Comparison of ENCODE assay signal across 9 mouse cellular contexts in genomic region chr2:84519514-84520067, GRCm38 (mm10). TPM values are rescaled to one million over a fixed set of nuclear protein-coding genes. Genes with fewer than 3 reads are reported as not detected.
A peak's percentile ranks its signal among the peaks of the same experiment; 100 is the strongest.
DNase-seq lines count a peak whose midpoint lies in the region; ATAC-seq and TF ChIP-seq lines count a peak whose summit lies in the region.
"Had no signal": no experiment of that assay in that cellular context is flagged by ENCODE, and none has a peak within 500 bp of the region (broad histone marks: within the 10 kb centered on the region; RNA-seq: fewer than 3 reads in every experiment).

No protein-coding gene starts in this region.

- no peaks in the 10 kb centered on the region for H3K79me2 ChIP-seq in heart, adult 2 months (replicated peaks; ENCODE audit: control insufficient read depth, insufficient read depth, low read length)

- TF ChIP-seq EP300 in heart, adult 2 months (IDR thresholded peaks at IDR 0.05; ENCODE audit: insufficient read depth, low read depth, low read length) = 0 out of 2 replicates have a peak, but pooled peaks have one; percentile 25

- H3K4me2 ChIP-seq in kidney, embryonic 14.5 days (replicated peaks; ENCODE audit: low read depth, low read length) = no peak overlapping the region
- H3K4me2 ChIP-seq: neural tube, embryonic 15.5 days had no signal

- H3K9me3 ChIP-seq in kidney, embryonic 14.5 days (ENCODE audit: control insufficient read depth, low read length) = no peaks in the 10 kb centered on the region
- H3K9me3 ChIP-seq: neural tube, embryonic 15.5 days had no signal

- TF ChIP-seq POLR2A in heart, adult 2 months (IDR thresholded peaks at IDR 0.05; ENCODE audit: insufficient read depth, low read depth, low read length) = 0 out of 2 replicates have a peak, but pooled peaks have one; percentile 23

- H3K27me3 ChIP-seq in heart, adult 2 months (ENCODE audit: control insufficient read depth, insufficient read depth, low read length) = no peaks in the 10 kb centered on the region
- H3K27me3 ChIP-seq in kidney, embryonic 14.5 days (ENCODE audit: control insufficient read depth, insufficient read depth, low read length) = no peaks in the 10 kb centered on the region
- H3K27me3 ChIP-seq: neural tube, embryonic 15.5 days had no signal

- H3K4me3 ChIP-seq in heart, adult 2 months = no peak overlapping the region
- H3K4me3 ChIP-seq in kidney, embryonic 14.5 days (ENCODE audit: low read length) = no peak overlapping the region
- no peak overlapping the region for H3K4me3 ChIP-seq in layer of hippocampus, adult 2 months
- H3K4me3 ChIP-seq: neural tube, embryonic 15.5 days had no signal

- H3K4me1 ChIP-seq in heart, adult 2 months (ENCODE audit: control insufficient read depth, insufficient read depth, low read length) = peaks cover 6% of the 10 kb centered on the region
- no peaks in the 10 kb centered on the region for H3K4me1 ChIP-seq in kidney, embryonic 14.5 days (ENCODE audit: control insufficient read depth, insufficient read depth, low read length)
- H3K4me1 ChIP-seq: neural tube, embryonic 15.5 days had no signal

- intact Hi-C loops in heart, adult 2 months (cut with DNase I) = no loop called here

- WGBS in heart, adult 2 months = 16% methylated on average over 12 of the region's 12 CpGs
- 71% methylated on average over 12 of the region's 12 CpGs for WGBS in kidney, embryonic 14.5 days

- peak; percentile 11 for DNase-seq in adrenal gland, postnatal 10 days
- no peak for DNase-seq in adrenal gland, postnatal 25 days
- DNase-seq in heart, adult 2 months = peak; percentile 23 to 45
- peak; percentile 82 for DNase-seq in lung, postnatal 10 days
- no peak for DNase-seq in layer of hippocampus, adult 2 months (ENCODE audit: low spot score in 2 of 2)
- DNase-seq in gastrocnemius, adult 18-20 months (ENCODE audit: low spot score) = no peak

- peak overlapping the region; percentile 74 for H3K27ac ChIP-seq in heart, adult 2 months
- peak overlapping the region; percentile 42 for H3K27ac ChIP-seq in kidney, embryonic 14.5 days (ENCODE audit: low read depth, low read length)
- H3K27ac ChIP-seq in layer of hippocampus, adult 2 months = no peak overlapping the region
- H3K27ac ChIP-seq: neural tube, embryonic 15.5 days had no signal

- no peak for TF ChIP-seq CTCF in heart, adult 2 months (IDR thresholded peaks at IDR 0.05)
- TF ChIP-seq CTCF in layer of hippocampus, adult 2 months (conservative IDR thresholded peaks at IDR 0.05) = no peak

- ATAC-seq in kidney, embryonic 14.5 days (ENCODE audit: low FRiP score, low TSS enrichment) = no peak
- ATAC-seq in granulocyte monocyte progenitor cell, adult 5-6 weeks (replicated peaks; ENCODE audit: poor library complexity, severe bottlenecking) = no peak

- peaks cover 4% of the 10 kb centered on the region for H3K36me3 ChIP-seq in heart, adult 2 months (ENCODE audit: control insufficient read depth, insufficient read depth, low read length)
- H3K36me3 ChIP-seq in kidney, embryonic 14.5 days (ENCODE audit: control insufficient read depth, insufficient read depth, low read length) = no peaks in the 10 kb centered on the region
- H3K36me3 ChIP-seq: neural tube, embryonic 15.5 days had no signal

- peak overlapping the region; percentile 23; the same call in 1 of the 2 replicates for H3K9ac ChIP-seq in heart, adult 2 months (ENCODE audit: low read depth, low read length)
- H3K9ac ChIP-seq in kidney, embryonic 14.5 days (ENCODE audit: low read depth, low read length) = no peak overlapping the region
- H3K9ac ChIP-seq: neural tube, embryonic 15.5 days had no signal

RNA-seq across cellular contexts. Expression of gene Tfpi, which starts 43.0 kb away (rescaled TPM):
- total RNA-seq in adrenal gland, postnatal 10 days (2021) = 10 to 100 TPM; 37.4 to 47.0 TPM
- 49.2 and 65.8 TPM in 2 replicates for total RNA-seq in adrenal gland, postnatal 25 days (2021)
- 10 to 100 TPM; 54.1 to 56.9 TPM for total RNA-seq in heart, adult 2 months (2021)
- polyA plus RNA-seq in heart, adult 2 months (2012; rRNA removed) = 19.9 and 56.8 TPM in 2 replicates
- 31.5 and 38.1 TPM in 2 replicates for polyA plus RNA-seq in kidney, embryonic 14.5 days (2014; fragmentation: Nextera tagmentation; extraction: Ambion mirVana)
- 1 to 10 TPM; 3.6 TPM for total RNA-seq in layer of hippocampus, adult 2 months (2021)
- 28.4 and 69.7 TPM in 2 replicates for total RNA-seq in granulocyte monocyte progenitor cell, adult 5-6 weeks (2014; fragmentation: Nextera tagmentation)
- total RNA-seq in granulocyte monocyte progenitor cell, adult 5-6 weeks (2017) = 74.5 and 81.7 TPM in 2 replicates
- total RNA-seq in gastrocnemius, adult 18-20 months (2021) = 1 to 10 TPM; 2.2 to 2.9 TPM

Comparison
In these comparisons a context has a peak if more than half of its experiments do, and no peak if none do; other contexts are left out.
1. DNase-seq: peak in adrenal gland, postnatal 10 days (single experiment), heart, adult 2 months (2 of 2) and lung, postnatal 10 days (single experiment); none in adrenal gland, postnatal 25 days (single experiment), layer of hippocampus, adult 2 months (0 of 2) and gastrocnemius, adult 18-20 months (single experiment).
2. RNA of gene Tfpi, which starts 43.0 kb away (total RNA-seq): 28.4 to 81.7 TPM in granulocyte monocyte progenitor cell, adult 5-6 weeks, 49.2 to 65.8 TPM in adrenal gland, postnatal 25 days, 54.1 to 56.9 TPM in heart, adult 2 months and 37.4 to 47.0 TPM in adrenal gland, postnatal 10 days; 3.6 TPM in layer of hippocampus, adult 2 months and 2.2 to 2.9 TPM in gastrocnemius, adult 18-20 months; every median in the first group is over 4 times any median in the second.